Mouse (Mus musculus) liver, embryonic 11.5 days (tissue): Measurements from ENCODE around the gene Aatf. TPM values are rescaled to one million over a fixed set of nuclear protein-coding genes. Genes with fewer than 3 reads are reported as not detected.

ENCODE experiments used
- ATAC-seq: fragments of 200-750 bp; cut with Nextera tagmentation; replicated peaks from 2 replicates; pipeline ENCODE4 v1.8.0; 2017; ENCODE audit warnings: moderate number of reproducible peaks, mild to moderate bottlenecking, moderate TSS enrichment, moderate library complexity; ENCODE audit not compliant: low FRiP score
- DNase-seq: peaks from one replicate; pipeline ENCODE4 v3.0.0-alpha.2; 2017; ENCODE audit warnings: low spot score
- H3K27ac ChIP-seq: fragments of 300-500 bp; sonication (generic); 2 replicates; pipeline ENCODE4 v1.5.1; 2014; ENCODE audit warnings: mild to moderate bottlenecking, low read depth, low read length, control low read depth
- H3K27me3 ChIP-seq: fragments of 300-500 bp; sonication (generic); replicated peaks from 2 replicates; pipeline ENCODE4 v1.6.1; 2014; ENCODE audit warnings: low read length, mixed read lengths; ENCODE audit not compliant: control insufficient read depth, insufficient read depth
- H3K36me3 ChIP-seq: fragments of 300-500 bp; sonication (generic); 2 replicates; pipeline ENCODE4 v1.6.1; 2014; ENCODE audit warnings: mild to moderate bottlenecking, low read length, moderate library complexity, mixed read lengths; ENCODE audit not compliant: control insufficient read depth, insufficient read depth
- H3K4me1 ChIP-seq: fragments of 300-500 bp; sonication (generic); replicated peaks from 2 replicates; pipeline ENCODE4 v1.6.1; 2014; ENCODE audit warnings: low read length, mixed read lengths; ENCODE audit not compliant: control insufficient read depth, insufficient read depth
- H3K4me2 ChIP-seq: fragments of 300-500 bp; sonication (generic); 2 replicates; pipeline ENCODE4 v1.6.1; 2014; ENCODE audit warnings: mild to moderate bottlenecking, control low read depth, moderate library complexity
- H3K4me3 ChIP-seq: fragments of 300-500 bp; sonication (generic); 2 replicates; pipeline ENCODE4 v1.5.1; 2014; ENCODE audit warnings: low read depth, low read length, control low read depth
- H3K9ac ChIP-seq: fragments of 300-500 bp; sonication (generic); 2 replicates; pipeline ENCODE4 v1.6.1; 2014; ENCODE audit warnings: low read depth, low read length, control low read depth
- H3K9me3 ChIP-seq: fragments of 300-500 bp; sonication (generic); 2 replicates; pipeline ENCODE4 v1.6.1; 2016; ENCODE audit warnings: low read length, inconsistent platforms, mixed read lengths; ENCODE audit not compliant: control insufficient read depth
- WGBS: fragments of 180-500 bp; shearing (Covaris S2); extraction: QIAGEN DNeasy Blood & Tissue Kit; methylation state at CpG from one replicate; pipeline ENCODE4 v1.1.7; 2014; 5-methylcytosine and 5-hydroxymethylcytosine counted together
- polyA plus RNA-seq: library from polyadenylated mRNA; unstranded; fragments of >200 nt; fragmentation: Nextera tagmentation; extraction: Ambion mirVana; gene quantifications from 2 replicates; pipeline ENCODE4 v1.2.1, GENCODE M21; 2014

Aatf gene
- polyA plus RNA-seq, 1 experiment from 2014 or later: 87.6 TPM

GRCm38 (mm10) chr11:84376510-84377365 lies 136.6 kb downstream of the Aatf start:
- WGBS: 90% methylated on average over 13 of the region's 13 CpGs
- DNase-seq (no peak), ATAC-seq (no peak)
- peaks cover 7% of the 10 kb centered on the region; the same call in 1 of the 2 replicates for H3K36me3 ChIP-seq
- H3K4me2 ChIP-seq: no peak overlapping the region
- H3K9me3 ChIP-seq: no peaks in the 10 kb centered on the region
- H3K4me3 ChIP-seq: no peak overlapping the region
- no peak overlapping the region for H3K9ac ChIP-seq
- H3K27ac ChIP-seq: no peak overlapping the region
- no peaks in the 10 kb centered on the region for H3K27me3 ChIP-seq
- H3K4me1 ChIP-seq: no peaks in the 10 kb centered on the region

GRCm38 (mm10) chr11:84375951-84376496 lies 137.3 kb downstream of the Aatf start:
- no peak overlapping the region for H3K4me2 ChIP-seq
- no peak overlapping the region for H3K27ac ChIP-seq
- DNase-seq (no peak), ATAC-seq (no peak)
- H3K27me3 ChIP-seq: no peaks in the 10 kb centered on the region
- H3K9me3 ChIP-seq: no peaks in the 10 kb centered on the region
- H3K4me3 ChIP-seq: no peak overlapping the region
- no peaks in the 10 kb centered on the region for H3K4me1 ChIP-seq
- no peak overlapping the region for H3K9ac ChIP-seq
- WGBS: 78% methylated on average over 3 of the region's 3 CpGs
- peaks cover 7% of the 10 kb centered on the region; the same call in 1 of the 2 replicates for H3K36me3 ChIP-seq

GRCm38 (mm10) chr11:84373122-84373521 lies 140.2 kb downstream of the Aatf start:
- Histone ChIP-seq H3K36me3 (peaks cover 7% of the 10 kb centered on the region; the same call in 1 of the 2 replicates), H3K9ac (no peak overlapping the region), H3K4me3 (no peak overlapping the region), H3K4me1 (no peaks in the 10 kb centered on the region), H3K27ac (no peak overlapping the region), H3K4me2 (no peak overlapping the region), H3K27me3 (no peaks in the 10 kb centered on the region), H3K9me3 (no peaks in the 10 kb centered on the region)
- WGBS: 87% methylated on average over 4 of the region's 4 CpGs
- no peak for DNase-seq
- no peak for ATAC-seq

Other genes with a start within 250 kb of the Aatf start
- gene Lhx1, start 12.0 kb upstream of the Aatf start, polyA plus RNA-seq: 0.32 TPM in 1 of 2 replicates, not detected in the other